Mouse (Mus musculus): Measurements from ENCODE around the gene Cotl1.

- TF ChIP-seq CTCF (IDR thresholded peaks at IDR 0.05; ENCODE audit: low read depth) (no peak), EP300 (IDR thresholded peaks at IDR 0.05; ENCODE audit: low read depth) (no peak)
Observed at GRCm38 (mm10) chr8:119832931-119833330, 7.4 kb downstream of the Cotl1 start.
